Mouse (Mus musculus) lung, postnatal 10 days (tissue): ENCODE results near the gene Ssbp4.

Experiments
- DNase-seq: peaks from one replicate; pipeline ENCODE4 v3.0.0; 2021

Ssbp4 gene

GRCm38 (mm10) chr8:70630532-70631381 lies 22.1 kb upstream of the Ssbp4 start:
- DNase-seq = peak; percentile 88

GRCm38 (mm10) chr8:70629574-70630531 lies 21.2 kb upstream of the Ssbp4 start:
- peak; percentile 89 for DNase-seq

- no peak for DNase-seq
Measured at GRCm38 (mm10) chr8:70628986-70629490, 20.4 kb upstream of the Ssbp4 start.

- no peak for DNase-seq
Measured at GRCm38 (mm10) chr8:70627041-70627440, 18.4 kb upstream of the Ssbp4 start.

- peak; percentile 75 for DNase-seq
Measured at GRCm38 (mm10) chr8:70625104-70625503, 16.4 kb upstream of the Ssbp4 start.

- no peak for DNase-seq
Measured at GRCm38 (mm10) chr8:70622220-70622619, 13.5 kb upstream of the Ssbp4 start.

GRCm38 (mm10) chr8:70618888-70619334 lies 10.2 kb upstream of the Ssbp4 start:
- DNase-seq = peak; percentile 74

GRCm38 (mm10) chr8:70617985-70618384 lies 9.3 kb upstream of the Ssbp4 start:
- no peak for DNase-seq

- DNase-seq = no peak
Measured at GRCm38 (mm10) chr8:70616645-70617044, 8.0 kb upstream of the Ssbp4 start.

- no peak for DNase-seq
Measured at GRCm38 (mm10) chr8:70615894-70616293, 7.2 kb upstream of the Ssbp4 start, which contains the start of gene Lrrc25. Gene Lrrc25, plus strand, starts transcription at chr8:70616155.

- no peak for DNase-seq
Measured at GRCm38 (mm10) chr8:70615281-70615680, 6.6 kb upstream of the Ssbp4 start.

- DNase-seq = peak; percentile 54
Measured at GRCm38 (mm10) chr8:70614469-70614868, 5.8 kb upstream of the Ssbp4 start.

GRCm38 (mm10) chr8:70613763-70614162 lies 5.1 kb upstream of the Ssbp4 start:
- DNase-seq = no peak

- peak; percentile 94 for DNase-seq
Measured at GRCm38 (mm10) chr8:70611849-70612248, 3.2 kb upstream of the Ssbp4 start.

- peak; percentile 93 for DNase-seq
Measured at GRCm38 (mm10) chr8:70610796-70611771, 2.4 kb upstream of the Ssbp4 start.

- DNase-seq = peak; percentile 97
Measured at GRCm38 (mm10) chr8:70609849-70610795, 1.4 kb upstream of the Ssbp4 start.

- peak; percentile 97 for DNase-seq
Measured at GRCm38 (mm10) chr8:70609368-70609848, 736 bp upstream of the Ssbp4 start.

- DNase-seq = peak; percentile 65
Measured at GRCm38 (mm10) chr8:70607898-70608748, 549 bp downstream of the Ssbp4 start.

- no peak for DNase-seq
Measured at GRCm38 (mm10) chr8:70607603-70607897, 1.1 kb downstream of the Ssbp4 start.
